Mouse (Mus musculus) forebrain, embryonic 10.5 days (tissue): ENCODE data around the gene Nop58. TPM values are rescaled to one million over a fixed set of nuclear protein-coding genes. Genes with fewer than 3 reads are reported as not detected.
A peak's percentile ranks its signal among the peaks of the same experiment; 100 is the strongest.
"Not testable (repeated sequence)": the region's sequence is repeated elsewhere in the genome, so short reads cannot be mapped to it uniquely, and the experiment has no call there.

Source experiments
- DNase-seq: peaks from one replicate; pipeline ENCODE4 v3.0.0-alpha.2; 2017; ENCODE audit warnings: low spot score; ENCODE audit errors: extremely low spot score
- H3K27ac ChIP-seq: fragments of 300-500 bp; sonication (generic); 2 replicates; pipeline ENCODE4 v1.5.1; 2016; ENCODE audit warnings: mild to moderate bottlenecking
- H3K27me3 ChIP-seq: fragments of 300-500 bp; sonication (generic); 2 replicates; pipeline ENCODE4 v1.6.1; 2016; ENCODE audit warnings: mild to moderate bottlenecking; ENCODE audit not compliant: poor library complexity, severe bottlenecking
- H3K36me3 ChIP-seq: fragments of 300-500 bp; sonication (generic); replicated peaks from 2 replicates; pipeline ENCODE4 v1.6.1; 2016; ENCODE audit warnings: mild to moderate bottlenecking, moderate library complexity
- H3K4me1 ChIP-seq: fragments of 300-500 bp; sonication (generic); 2 replicates; pipeline ENCODE4 v1.6.1; 2016
- H3K4me3 ChIP-seq: fragments of 300-500 bp; sonication (generic); 2 replicates; pipeline ENCODE4 v1.5.1; 2016; ENCODE audit warnings: mild to moderate bottlenecking, moderate library complexity
- H3K9me3 ChIP-seq: fragments of 300-500 bp; sonication (generic); 2 replicates; pipeline ENCODE4 v1.6.1; 2016; ENCODE audit warnings: mild to moderate bottlenecking, moderate library complexity
- WGBS: fragments of 180-500 bp; shearing (Covaris S2); methylation state at CpG from one replicate; pipeline ENCODE4 v1.1.7; 2016; 5-methylcytosine and 5-hydroxymethylcytosine counted together
- polyA plus RNA-seq: library from polyadenylated mRNA; unstranded; fragments of >200 nt; fragmentation: Nextera tagmentation; extraction: Ambion mirVana; gene quantifications from 2 replicates; pipeline ENCODE4 v1.2.1, GENCODE M21; 2016

Nop58 gene
- 355 and 367 TPM in 2 replicates for polyA plus RNA-seq

DNA sequence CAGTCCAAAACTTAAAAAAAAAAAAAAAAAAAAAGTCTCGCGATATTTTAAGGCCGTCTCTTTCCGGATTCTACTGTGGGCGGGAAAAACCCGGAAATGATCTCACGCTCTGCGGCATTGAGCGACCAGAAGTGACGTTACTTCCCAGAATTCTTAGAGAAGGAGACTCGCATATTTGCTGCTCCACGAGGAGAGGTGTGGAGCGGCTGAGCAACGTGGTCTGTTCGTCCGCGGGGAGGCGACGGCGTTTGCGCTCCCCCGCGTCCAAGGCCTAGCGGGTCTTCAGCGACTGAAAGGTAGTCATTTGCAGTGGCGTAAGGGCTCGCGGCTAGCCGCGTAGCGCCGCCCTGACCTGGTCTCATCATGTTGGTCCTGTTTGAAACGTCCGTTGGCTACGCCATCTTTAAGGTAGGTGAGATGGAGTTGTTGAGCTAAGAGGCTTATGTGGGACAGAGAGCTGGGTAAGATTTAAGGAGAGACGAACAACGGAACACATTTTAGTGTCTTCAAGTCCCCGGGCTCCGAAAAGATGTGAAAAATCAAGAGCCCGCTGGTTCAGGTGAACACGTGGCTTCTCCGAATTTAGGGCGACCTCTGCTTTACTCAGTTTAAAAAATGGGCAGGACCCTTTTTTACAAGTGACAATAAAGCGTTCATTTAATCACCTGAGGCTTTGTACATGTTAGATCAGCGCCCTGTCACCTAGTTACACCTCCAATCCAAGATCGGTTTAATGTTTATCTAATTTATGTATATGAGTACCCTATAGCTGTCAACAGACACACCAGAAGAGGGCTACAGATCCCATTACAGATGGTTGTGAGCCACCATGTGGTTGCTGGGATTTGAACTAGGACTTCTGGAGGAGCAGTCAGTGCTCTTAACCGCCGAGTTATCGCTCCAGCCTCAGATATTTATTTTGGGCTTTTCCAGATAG is at the start of gene Nop58:
Gene Nop58 (plus strand): TSS at position 153 of the 937 bp plus-strand sequence.
- H3K27ac ChIP-seq = peak within 1 kb of the TSS; percentile 97
- H3K27me3 ChIP-seq = 0 out of 2 replicates have a peak, but pooled peaks cover 10% of the 10 kb centered on the region
- no peaks in the 10 kb centered on the region for H3K9me3 ChIP-seq
- peak within 1 kb of the TSS; percentile 90 for H3K4me3 ChIP-seq
- under 1% methylated on average over 49 of the region's 49 CpGs for WGBS
- peaks cover 32% of the 10 kb centered on the region for H3K36me3 ChIP-seq
- peak; percentile 90 for DNase-seq
- H3K4me1 ChIP-seq = peaks cover 24% of the 10 kb centered on the region

DNA sequence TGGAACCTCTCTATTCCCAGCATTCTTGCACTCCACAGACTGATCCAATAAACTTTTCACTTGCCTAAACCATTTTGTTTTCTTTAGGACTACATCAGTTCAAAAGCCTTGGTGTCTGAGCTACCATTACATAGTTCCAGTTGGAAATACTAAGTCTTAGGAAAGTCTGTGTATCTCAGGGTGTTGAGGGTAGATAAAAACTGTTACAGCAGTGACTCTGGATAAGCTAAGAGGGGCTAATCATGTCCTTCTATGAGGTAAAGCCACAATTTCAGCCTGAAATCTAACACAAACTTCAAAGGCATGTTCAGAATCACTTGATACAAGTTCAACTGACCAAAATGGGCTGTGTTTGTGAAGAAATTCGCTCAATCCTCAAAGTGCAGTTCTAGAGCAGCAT is 48.4 kb upstream of the Nop58 start:
- Histone ChIP-seq H3K4me3 (no peak overlapping the region), H3K4me1 (no peaks in the 10 kb centered on the region), H3K36me3 (peaks cover 25% of the 10 kb centered on the region), H3K9me3 (no peaks in the 10 kb centered on the region), H3K27ac (no peak overlapping the region), H3K27me3 (no peaks in the 10 kb centered on the region)
- no peak for DNase-seq
- WGBS = 71% methylated on average over 1 of the region's 1 CpGs

DNA sequence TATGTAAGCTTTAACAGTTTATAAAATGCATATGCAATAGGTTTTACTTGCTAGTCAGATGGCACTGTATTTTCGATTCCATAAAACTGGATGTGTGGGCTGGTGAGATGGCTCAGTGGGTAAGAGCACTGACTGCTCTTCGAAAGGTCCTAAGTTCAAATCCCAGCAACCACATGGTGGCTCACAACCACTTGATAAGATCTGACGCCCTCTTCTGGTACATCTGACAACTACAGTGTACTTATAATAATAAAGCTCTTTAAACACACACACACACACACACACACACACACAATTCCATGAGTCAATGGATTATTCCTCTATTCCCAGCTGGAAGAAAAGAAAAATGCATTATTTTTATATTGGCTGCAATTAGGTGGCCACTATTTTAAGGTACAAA is 46.4 kb upstream of the Nop58 start:
- 89% methylated on average over 3 of the region's 3 CpGs for WGBS
- no peaks in the 10 kb centered on the region for H3K4me1 ChIP-seq
- DNase-seq = no peak
- no peaks in the 10 kb centered on the region for H3K27me3 ChIP-seq
- no peaks in the 10 kb centered on the region for H3K9me3 ChIP-seq
- H3K4me3 ChIP-seq = no peak overlapping the region
- H3K27ac ChIP-seq = no peak overlapping the region
- H3K36me3 ChIP-seq = peaks cover 45% of the 10 kb centered on the region

DNA sequence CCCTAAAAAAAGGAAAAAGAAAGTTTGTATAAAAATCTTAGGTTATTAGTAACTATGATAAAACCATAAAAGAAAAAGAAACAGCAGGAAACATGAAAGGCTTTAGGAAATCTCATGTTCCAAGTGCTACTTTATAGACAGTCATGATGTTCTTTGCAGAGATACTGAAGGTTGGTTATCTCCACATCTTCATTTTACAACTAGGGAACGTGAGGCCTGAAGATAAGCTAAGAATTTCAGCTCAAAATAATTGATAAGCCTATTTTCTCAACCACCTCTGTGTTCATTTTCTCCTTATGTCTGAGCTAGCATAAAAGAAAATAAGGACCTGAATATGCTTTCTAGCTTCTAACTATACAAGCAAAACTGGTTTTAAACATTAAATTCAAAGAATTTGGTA is 42.3 kb upstream of the Nop58 start:
- no peak for DNase-seq
- WGBS = 78% methylated on average over 1 of the region's 1 CpGs
- H3K36me3 ChIP-seq = peaks cover 85% of the 10 kb centered on the region
- H3K4me1 ChIP-seq = no peaks in the 10 kb centered on the region
- H3K27me3 ChIP-seq = no peaks in the 10 kb centered on the region
- H3K4me3 ChIP-seq = no peak overlapping the region
- H3K27ac ChIP-seq = no peak overlapping the region
- H3K9me3 ChIP-seq = no peaks in the 10 kb centered on the region

DNA sequence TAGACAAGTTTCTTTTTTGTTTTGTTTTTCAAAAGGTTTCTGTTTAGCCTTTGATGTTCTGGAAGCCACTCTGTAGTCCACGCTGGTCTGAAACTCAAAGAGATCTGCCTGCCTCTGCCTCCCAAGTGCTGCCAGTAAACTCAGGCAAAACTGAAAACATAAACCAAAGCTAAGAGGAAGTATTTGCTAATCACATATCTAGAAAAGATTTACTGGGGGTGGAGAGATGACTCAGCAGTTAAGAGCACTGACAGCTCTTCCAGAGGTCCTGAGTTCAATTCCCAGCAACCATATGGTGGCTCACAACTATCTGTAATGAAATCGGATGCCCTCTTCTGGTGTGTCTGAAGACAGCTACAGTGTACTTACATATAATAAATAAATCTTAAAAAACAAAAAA is 38.3 kb upstream of the Nop58 start:
- not testable (repeated sequence) for H3K4me1 ChIP-seq, DNase-seq, H3K27me3 ChIP-seq, H3K9me3 ChIP-seq, H3K27ac ChIP-seq, H3K4me3 ChIP-seq
- peaks cover 95% of the 10 kb centered on the region for H3K36me3 ChIP-seq
- whole genome bisulfite sequencing = 93% methylated on average over 2 of the region's 2 CpGs

DNA sequence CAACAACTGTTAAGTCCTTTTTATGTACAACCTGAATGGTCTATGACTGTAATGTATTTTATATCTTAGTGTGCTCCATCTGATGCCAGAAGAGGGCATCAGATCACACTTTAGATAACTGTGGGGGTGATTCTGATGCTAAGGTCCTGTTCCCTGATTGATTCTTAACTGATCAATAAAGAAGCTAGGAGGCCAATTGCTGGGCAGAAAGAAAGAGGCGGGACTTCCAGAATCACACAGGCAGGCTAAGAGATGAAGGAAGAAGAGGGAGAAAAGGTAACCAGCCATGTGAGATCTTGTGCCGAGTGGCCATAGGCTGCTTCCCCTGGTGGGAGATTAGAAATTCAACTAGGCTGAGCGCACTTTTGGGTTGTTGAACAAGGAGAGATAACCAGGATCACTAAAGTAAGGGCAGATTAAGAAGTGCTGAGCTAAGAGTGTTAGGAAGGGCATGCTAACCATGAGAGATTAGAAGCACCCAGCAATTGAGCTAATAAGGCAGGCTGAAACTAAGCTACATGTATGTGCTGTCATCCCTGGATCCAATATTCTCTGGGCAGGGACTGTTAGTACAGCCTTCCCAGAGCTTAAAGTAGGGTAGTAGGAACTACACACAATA is 33.5 kb upstream of the Nop58 start:
- Histone ChIP-seq H3K4me1 (no peaks in the 10 kb centered on the region), H3K36me3 (peaks cover 82% of the 10 kb centered on the region), H3K27me3 (no peaks in the 10 kb centered on the region), H3K9me3 (no peaks in the 10 kb centered on the region), H3K4me3 (no peak overlapping the region), H3K27ac (no peak overlapping the region)
- DNase-seq = no peak
- WGBS = 93% methylated on average over 3 of the region's 3 CpGs

DNA sequence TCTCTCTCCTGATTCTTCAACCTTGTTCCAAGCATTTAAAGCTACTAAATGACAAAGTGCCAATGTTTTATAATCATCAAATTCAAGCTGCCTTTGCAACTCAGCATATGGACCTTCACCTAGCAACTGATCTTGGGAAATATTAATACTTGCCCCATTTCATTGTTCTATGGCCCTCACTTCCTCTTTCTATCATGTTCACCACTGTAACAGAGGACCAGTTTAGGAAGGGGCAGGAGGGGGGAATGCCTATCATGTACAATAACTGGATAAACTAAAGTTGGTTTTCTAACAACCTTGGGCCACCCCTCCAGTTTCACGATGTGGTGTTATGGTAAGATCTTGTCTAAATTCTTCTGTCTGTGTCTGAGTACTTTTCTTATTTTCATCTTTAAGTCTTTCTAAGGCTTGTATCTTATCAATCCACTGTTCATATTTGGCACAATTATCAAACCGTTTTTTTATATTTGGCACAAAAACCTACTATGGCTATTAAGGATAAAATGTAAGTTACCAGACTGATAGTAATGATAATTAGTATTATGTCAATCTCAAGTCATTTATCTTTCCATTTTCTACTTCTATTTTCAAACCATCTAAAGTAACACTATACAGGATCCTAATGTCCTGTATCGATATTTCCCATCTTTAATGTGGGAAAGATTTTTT is 31.4 kb upstream of the Nop58 start:
- Histone ChIP-seq H3K4me1 (no peaks in the 10 kb centered on the region), H3K27ac (no peak overlapping the region), H3K36me3 (peaks cover 64% of the 10 kb centered on the region), H3K9me3 (no peaks in the 10 kb centered on the region), H3K27me3 (no peaks in the 10 kb centered on the region), H3K4me3 (no peak overlapping the region)
- WGBS = 94% methylated on average over 3 of the region's 3 CpGs
- DNase-seq = no peak

DNA sequence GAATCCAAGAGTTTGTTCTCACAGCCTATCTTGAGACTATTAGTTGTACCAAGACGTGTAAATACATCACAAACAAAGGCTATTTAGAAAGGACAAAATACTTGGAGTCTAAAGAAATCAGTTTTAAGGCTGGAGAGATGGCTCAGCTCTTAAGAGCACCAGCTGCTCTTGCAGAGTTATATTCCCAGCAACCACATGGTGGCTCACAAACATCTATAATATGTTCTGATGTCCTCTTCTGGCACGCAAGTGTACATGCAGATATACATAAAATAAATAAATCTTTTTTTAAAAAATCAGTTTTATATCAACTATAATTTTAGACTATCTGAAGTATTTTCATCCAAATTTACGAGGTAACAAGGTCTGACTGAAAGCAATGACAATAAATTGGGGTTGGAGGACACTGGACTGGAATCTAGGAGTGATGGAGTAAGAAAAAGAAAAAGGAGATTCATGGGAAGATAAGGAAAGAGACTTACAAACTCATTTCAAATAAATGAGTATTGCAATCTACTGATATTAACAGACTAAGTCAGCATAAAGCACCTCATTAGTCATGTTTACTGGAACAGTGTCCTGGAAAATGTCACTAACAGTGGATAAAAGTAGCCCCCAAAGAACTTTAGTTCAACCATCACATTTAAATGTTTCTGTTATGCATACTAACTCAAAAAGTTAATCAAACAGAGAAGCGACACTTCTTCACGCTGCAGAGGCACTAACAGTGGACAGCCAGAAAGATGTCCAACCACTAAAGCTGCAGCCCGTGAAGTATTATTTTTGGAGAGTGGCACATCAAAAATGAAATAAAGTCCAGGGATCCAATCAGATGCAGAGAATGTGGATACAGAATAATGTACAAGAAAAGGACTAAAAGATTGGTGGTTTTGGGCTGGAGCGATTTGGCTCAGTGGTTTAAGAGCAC is 28.3 kb upstream of the Nop58 start:
- DNase-seq = no peak
- no peak overlapping the region for H3K27ac ChIP-seq
- no peaks in the 10 kb centered on the region for H3K27me3 ChIP-seq
- no peaks in the 10 kb centered on the region for H3K4me1 ChIP-seq
- no peak overlapping the region for H3K4me3 ChIP-seq
- WGBS = 93% methylated on average over 7 of the region's 7 CpGs
- H3K36me3 ChIP-seq = peaks cover 43% of the 10 kb centered on the region
- no peaks in the 10 kb centered on the region for H3K9me3 ChIP-seq

DNA sequence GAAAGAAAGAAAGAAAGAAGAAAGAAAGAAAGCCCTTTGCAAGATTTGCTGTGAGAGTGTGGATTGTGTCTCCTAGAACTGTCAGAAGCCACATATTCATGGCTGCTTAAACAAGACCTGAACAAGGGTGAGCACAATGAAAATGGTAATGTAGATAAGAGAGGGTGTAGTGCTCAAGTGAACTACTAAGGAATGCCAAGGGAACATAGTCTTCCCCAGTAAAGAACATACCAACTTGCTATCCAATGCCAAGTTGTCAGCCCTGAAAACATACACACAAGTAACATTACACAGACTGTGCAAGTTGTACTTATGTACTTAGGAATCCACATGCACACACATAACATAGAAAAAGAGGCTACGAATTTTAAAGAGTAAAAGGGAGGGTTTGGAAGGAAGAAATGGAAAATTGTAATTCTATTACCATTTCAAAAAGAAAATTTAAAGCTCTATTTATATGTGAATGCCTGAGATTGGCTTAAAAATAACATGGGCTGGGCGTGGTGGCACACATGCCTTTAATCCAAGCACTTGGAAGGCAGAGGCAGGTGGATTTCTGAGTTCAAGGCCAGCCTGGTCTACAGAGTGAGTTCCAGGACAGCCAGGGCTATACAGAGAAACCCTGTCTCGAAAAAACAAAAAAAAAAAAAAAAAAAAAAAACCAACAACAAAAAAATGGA is 21.2 kb upstream of the Nop58 start:
- H3K4me1 ChIP-seq = peaks cover 11% of the 10 kb centered on the region
- 88% methylated on average over 3 of the region's 3 CpGs for WGBS

DNA sequence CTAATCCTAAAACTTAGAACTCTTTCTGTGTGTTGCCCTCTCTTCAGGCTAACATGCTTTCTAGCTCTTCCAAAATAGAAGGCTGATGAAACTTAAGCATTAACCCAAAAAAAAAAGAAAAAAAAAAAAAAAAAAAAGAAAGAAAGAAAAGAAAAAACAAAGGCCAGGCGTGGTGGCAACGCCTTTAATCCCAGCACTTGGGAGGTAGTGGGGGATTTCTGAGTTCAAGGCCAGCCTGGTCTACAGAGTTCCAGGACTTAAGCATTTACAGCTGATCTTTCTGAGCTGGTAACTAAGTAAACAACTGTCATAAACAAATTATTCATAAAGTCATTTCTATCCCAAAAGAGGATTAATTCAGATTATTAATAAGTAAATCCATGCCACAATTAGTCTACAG is 15.9 kb upstream of the Nop58 start:
- H3K9me3 ChIP-seq = no peaks in the 10 kb centered on the region
- peak overlapping the region; percentile 100 for H3K4me3 ChIP-seq
- peaks cover 23% of the 10 kb centered on the region for H3K4me1 ChIP-seq
- 85% methylated on average over 2 of the region's 2 CpGs for WGBS
- no peak for DNase-seq
- peaks cover 16% of the 10 kb centered on the region for H3K36me3 ChIP-seq
- no peaks in the 10 kb centered on the region for H3K27me3 ChIP-seq
- no peak overlapping the region for H3K27ac ChIP-seq

More for the DNA sequence above, 21.2 kb upstream of the Nop58 start:
- Histone ChIP-seq H3K27ac (no peak overlapping the region), H3K4me3 (no peak overlapping the region), H3K27me3 (no peaks in the 10 kb centered on the region), H3K36me3 (peaks cover 12% of the 10 kb centered on the region), H3K9me3 (no peaks in the 10 kb centered on the region)
- DNase-seq = no peak

DNA sequence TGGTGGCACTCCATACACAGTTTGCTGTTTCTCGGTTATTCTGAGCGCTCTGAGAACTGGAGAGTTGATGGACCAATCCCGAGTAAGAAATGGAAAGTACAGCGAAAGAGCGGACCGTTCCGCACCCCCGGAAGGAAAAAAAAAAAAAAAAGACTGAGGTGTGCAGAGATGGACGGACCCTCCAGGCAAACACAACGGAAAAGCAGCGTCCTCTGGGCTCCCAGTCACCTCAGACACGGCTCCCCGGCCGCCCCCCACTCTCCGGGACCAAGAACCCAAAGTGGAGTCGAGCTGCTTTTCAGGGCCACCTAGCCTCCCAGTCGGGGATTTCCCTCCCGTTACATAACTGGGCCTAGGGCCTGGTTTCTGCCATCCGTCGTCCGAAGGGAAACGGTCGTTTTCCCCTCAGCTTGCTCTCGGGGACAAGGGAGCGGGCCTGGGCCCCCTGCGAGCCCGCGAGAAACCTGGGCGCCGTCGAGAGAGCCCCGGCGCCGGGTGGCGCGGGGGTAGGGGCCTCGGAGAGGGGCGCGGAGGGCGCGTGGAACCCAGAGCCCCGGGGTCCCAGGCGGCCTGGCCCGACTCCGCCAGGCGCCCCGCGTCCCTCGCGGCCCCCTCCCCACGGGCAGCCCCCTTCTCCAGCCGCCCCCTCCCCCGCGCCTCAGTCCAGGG is 14.7 kb upstream of the Nop58 start:
- peak; percentile 36 for DNase-seq
- WGBS = under 1% methylated on average over 54 of the region's 54 CpGs
- Histone ChIP-seq H3K27me3 (no peaks in the 10 kb centered on the region), H3K9me3 (no peaks in the 10 kb centered on the region), H3K36me3 (peaks cover 21% of the 10 kb centered on the region), H3K4me1 (peaks cover 23% of the 10 kb centered on the region), H3K4me3 (peak overlapping the region; percentile 100), H3K27ac (peak overlapping the region; percentile 97)
